Mouse (Mus musculus): ENCODE results near the gene Nprl3. TPM values are rescaled to one million over a fixed set of nuclear protein-coding genes. Genes with fewer than 3 reads are reported as not detected.

The Nprl3 gene
- total and polyA plus RNA-seq, 3 experiments: 26.3 to 121 (median 106) TPM

- Histone ChIP-seq H3K4me3 (ENCODE audit: low read depth, low read length) (peak overlapping the region; percentile 14; the same call in 1 of the 2 replicates), H3K36me3 (replicated peaks) (peaks cover 88% of the 10 kb centered on the region), H3K27me3 (ENCODE audit: insufficient read depth, low read length) (no peaks in the 10 kb centered on the region), H3K9me3 (replicated peaks) (no peaks in the 10 kb centered on the region), H3K4me1 (ENCODE audit: insufficient read depth, low read depth, low read length) (peaks cover 77% of the 10 kb centered on the region)
- TF ChIP-seq GATA2 (IDR thresholded peaks at IDR 0.05; ENCODE audit: borderline replicate concordance, low read depth, low read length) (no peak), POLR2AphosphoS5 (IDR thresholded peaks at IDR 0.05; ENCODE audit: insufficient replicate concordance, low read depth, low read length) (no peak), TAL1 (conservative IDR thresholded peaks at IDR 0.05; ENCODE audit: low read depth, low read length) (no peak), GATA1 (IDR thresholded peaks at IDR 0.05; ENCODE audit: borderline replicate concordance, low read length) (no peak), CTCF (IDR thresholded peaks at IDR 0.05; ENCODE audit: low read depth, low read length) (no peak)
- ATAC-seq (ENCODE audit: extremely low read depth, insufficient number of reproducible peaks, low FRiP score, poor library complexity, severe bottlenecking): no peak
- no peak for DNase-seq (ENCODE audit: low spot score)
Observed at GRCm38 (mm10) chr11:32256566-32256965, 10.9 kb downstream of the Nprl3 start.

DNA sequence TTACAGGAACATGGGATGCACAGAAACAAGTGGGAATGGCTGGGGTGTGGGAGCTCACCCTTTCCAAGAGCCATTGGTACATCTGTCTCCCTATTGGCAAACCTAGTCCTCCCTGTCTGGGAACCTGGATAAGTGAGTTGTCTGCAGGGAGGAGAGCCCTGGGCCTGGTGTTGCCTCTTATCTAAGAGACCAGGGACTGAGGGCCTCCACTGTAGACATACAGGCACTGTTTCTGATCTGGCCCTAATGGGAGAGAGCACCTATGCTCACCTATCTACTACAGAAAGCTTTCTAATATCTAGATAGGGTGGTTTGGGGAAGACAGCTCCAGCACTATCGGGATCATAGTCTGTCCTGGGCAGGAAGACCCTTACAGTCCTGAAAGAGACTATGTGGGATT is 11.4 kb downstream of the Nprl3 start:
- peaks cover 89% of the 10 kb centered on the region for H3K36me3 ChIP-seq (replicated peaks)
- TF ChIP-seq GATA1 (IDR thresholded peaks at IDR 0.05; ENCODE audit: borderline replicate concordance, low read length): no peak
- no peak for TF ChIP-seq CTCF (IDR thresholded peaks at IDR 0.05; ENCODE audit: low read depth, low read length)
- no peak for TF ChIP-seq POLR2AphosphoS5 (IDR thresholded peaks at IDR 0.05; ENCODE audit: insufficient replicate concordance, low read depth, low read length)
- peak; percentile 87 for TF ChIP-seq TAL1 (conservative IDR thresholded peaks at IDR 0.05; ENCODE audit: low read depth, low read length)
- no peak for TF ChIP-seq GATA2 (IDR thresholded peaks at IDR 0.05; ENCODE audit: borderline replicate concordance, low read depth, low read length)
- H3K4me3 ChIP-seq (ENCODE audit: low read depth, low read length): peak overlapping the region; percentile 17; the same call in 1 of the 2 replicates
- DNase-seq (ENCODE audit: low spot score) (no peak), ATAC-seq (ENCODE audit: extremely low read depth, insufficient number of reproducible peaks, low FRiP score, poor library complexity, severe bottlenecking) (peak; percentile 87)
- no peaks in the 10 kb centered on the region for H3K27me3 ChIP-seq (ENCODE audit: insufficient read depth, low read length)
- H3K9me3 ChIP-seq (replicated peaks): no peaks in the 10 kb centered on the region
- H3K4me1 ChIP-seq (ENCODE audit: insufficient read depth, low read depth, low read length): peaks cover 82% of the 10 kb centered on the region

DNA sequence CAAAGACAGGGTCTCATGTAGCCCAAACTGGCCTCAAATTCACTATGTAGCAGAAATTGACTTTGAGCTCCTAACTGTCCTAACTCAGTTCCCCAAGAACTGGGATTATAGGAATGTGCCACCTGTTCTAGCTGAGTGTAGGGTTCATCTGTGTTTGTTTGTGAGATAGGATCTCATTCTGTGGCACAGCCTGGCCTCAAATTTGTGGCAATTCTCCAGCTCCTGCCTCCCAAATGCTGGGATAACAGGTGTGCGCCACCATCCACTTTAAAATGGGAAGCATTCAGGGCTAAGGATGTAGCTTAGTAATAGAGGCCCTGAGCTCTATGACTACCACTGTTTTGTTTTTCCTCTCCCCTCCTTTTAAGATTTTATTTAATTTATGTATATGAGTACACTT is 14.4 kb downstream of the Nprl3 start:
- ATAC-seq (ENCODE audit: extremely low read depth, insufficient number of reproducible peaks, low FRiP score, poor library complexity, severe bottlenecking) (no peak), DNase-seq (ENCODE audit: low spot score) (no peak)
- TF ChIP-seq TAL1 (conservative IDR thresholded peaks at IDR 0.05; ENCODE audit: low read depth, low read length): no peak
- TF ChIP-seq GATA2 (IDR thresholded peaks at IDR 0.05; ENCODE audit: borderline replicate concordance, low read depth, low read length): no peak
- no peak for TF ChIP-seq CTCF (IDR thresholded peaks at IDR 0.05; ENCODE audit: low read depth, low read length)
- no peak for TF ChIP-seq POLR2AphosphoS5 (IDR thresholded peaks at IDR 0.05; ENCODE audit: insufficient replicate concordance, low read depth, low read length)
- no peak for TF ChIP-seq GATA1 (IDR thresholded peaks at IDR 0.05; ENCODE audit: borderline replicate concordance, low read length)
- H3K4me3 ChIP-seq (ENCODE audit: low read depth, low read length): no peak overlapping the region
- no peaks in the 10 kb centered on the region for H3K9me3 ChIP-seq (replicated peaks)
- peaks cover 86% of the 10 kb centered on the region for H3K36me3 ChIP-seq (replicated peaks)
- no peaks in the 10 kb centered on the region for H3K27me3 ChIP-seq (ENCODE audit: insufficient read depth, low read length)
- peaks cover 87% of the 10 kb centered on the region for H3K4me1 ChIP-seq (ENCODE audit: insufficient read depth, low read depth, low read length)

DNA sequence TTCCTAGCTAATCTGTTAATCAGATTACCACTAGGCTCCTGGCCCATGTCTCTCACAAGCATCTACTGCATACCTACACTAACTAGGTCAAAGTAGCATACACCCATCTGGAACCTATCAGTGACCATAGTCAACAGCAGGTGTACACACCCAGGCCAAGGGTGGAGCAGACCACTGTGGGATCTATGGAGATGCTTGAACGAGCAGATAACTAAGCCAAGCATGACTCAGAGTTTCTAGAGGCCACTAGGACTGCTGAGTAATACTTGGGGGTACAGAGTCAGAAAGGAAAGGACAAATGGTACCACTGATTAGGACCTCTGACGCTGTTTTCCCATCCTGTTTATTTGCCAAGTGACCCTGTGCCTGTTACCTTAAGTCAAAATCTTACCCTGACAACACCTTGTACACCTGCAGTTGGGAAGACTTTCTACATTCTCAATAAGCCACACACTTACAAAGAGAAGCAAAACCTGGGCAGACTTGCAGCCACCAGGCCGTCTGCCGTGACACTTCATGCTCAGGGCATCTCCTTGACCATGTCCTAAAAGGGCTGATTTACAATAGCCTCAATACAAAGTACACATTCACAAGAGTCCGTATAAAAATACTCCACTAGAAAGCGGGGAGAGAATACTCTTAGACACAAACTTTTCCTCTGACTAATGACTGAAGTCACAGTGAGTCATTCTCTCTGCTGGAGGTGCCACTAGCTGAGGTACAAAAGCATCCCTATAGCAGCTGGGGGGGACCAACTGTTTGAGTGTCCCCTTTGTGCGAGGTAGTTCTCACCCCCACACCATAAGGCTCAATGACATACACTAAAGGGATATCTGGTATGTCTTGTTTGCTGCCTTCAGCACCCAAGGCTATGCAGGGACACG is 16.4 kb downstream of the Nprl3 start:
- peak; percentile 90 for ATAC-seq (ENCODE audit: extremely low read depth, insufficient number of reproducible peaks, low FRiP score, poor library complexity, severe bottlenecking)
- Histone ChIP-seq H3K9me3 (replicated peaks) (no peaks in the 10 kb centered on the region), H3K36me3 (replicated peaks) (peaks cover 90% of the 10 kb centered on the region), H3K4me1 (ENCODE audit: insufficient read depth, low read depth, low read length) (peaks cover 89% of the 10 kb centered on the region), H3K4me3 (ENCODE audit: low read depth, low read length) (no peak overlapping the region; the same call in 1 of the 2 replicates), H3K27me3 (ENCODE audit: insufficient read depth, low read length) (no peaks in the 10 kb centered on the region)
- peak; percentile 87 for TF ChIP-seq TAL1 (conservative IDR thresholded peaks at IDR 0.05; ENCODE audit: low read depth, low read length)
- TF ChIP-seq GATA2 (IDR thresholded peaks at IDR 0.05; ENCODE audit: borderline replicate concordance, low read depth, low read length): no peak
- peak; percentile 67 for DNase-seq (ENCODE audit: low spot score)

DNA sequence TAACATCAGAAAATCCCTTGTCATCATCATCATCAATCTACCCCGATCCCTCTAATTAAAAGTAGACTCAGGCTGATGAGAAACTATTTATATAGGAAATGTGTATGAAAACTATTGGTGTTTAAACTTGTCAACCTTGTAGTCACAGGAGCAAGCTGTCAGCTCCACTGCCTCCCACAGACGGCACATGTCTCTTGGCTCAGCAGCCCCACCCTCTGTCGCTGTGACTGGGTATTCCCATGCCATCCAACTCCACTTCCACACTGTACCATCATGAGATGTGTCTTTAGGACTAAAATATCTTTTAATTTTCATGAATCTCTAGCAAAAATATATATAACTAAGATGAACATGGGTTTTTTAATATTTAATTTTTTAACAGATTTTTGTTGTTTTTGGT is 19.2 kb downstream of the Nprl3 start:
- Histone ChIP-seq H3K36me3 (replicated peaks) (peaks cover 83% of the 10 kb centered on the region), H3K4me3 (ENCODE audit: low read depth, low read length) (no peak overlapping the region), H3K4me1 (ENCODE audit: insufficient read depth, low read depth, low read length) (peaks cover 89% of the 10 kb centered on the region), H3K27me3 (ENCODE audit: insufficient read depth, low read length) (no peaks in the 10 kb centered on the region), H3K9me3 (replicated peaks) (no peaks in the 10 kb centered on the region)
- ATAC-seq (ENCODE audit: extremely low read depth, insufficient number of reproducible peaks, low FRiP score, poor library complexity, severe bottlenecking) (no peak), DNase-seq (ENCODE audit: low spot score) (no peak)
- no peak for TF ChIP-seq GATA1 (IDR thresholded peaks at IDR 0.05; ENCODE audit: borderline replicate concordance, low read length)
- no peak for TF ChIP-seq GATA2 (IDR thresholded peaks at IDR 0.05; ENCODE audit: borderline replicate concordance, low read depth, low read length)
- no peak for TF ChIP-seq CTCF (IDR thresholded peaks at IDR 0.05; ENCODE audit: low read depth, low read length)
- TF ChIP-seq POLR2AphosphoS5 (IDR thresholded peaks at IDR 0.05; ENCODE audit: insufficient replicate concordance, low read depth, low read length): no peak
- TF ChIP-seq TAL1 (conservative IDR thresholded peaks at IDR 0.05; ENCODE audit: low read depth, low read length): no peak

GRCm38 (mm10) chr11:32247068-32247467 is 20.4 kb downstream of the Nprl3 start:
- no peak overlapping the region for H3K4me3 ChIP-seq (ENCODE audit: low read depth, low read length)
- peaks cover 83% of the 10 kb centered on the region for H3K36me3 ChIP-seq (replicated peaks)
- H3K27me3 ChIP-seq (ENCODE audit: insufficient read depth, low read length): no peaks in the 10 kb centered on the region
- DNase-seq (ENCODE audit: low spot score) (no peak), ATAC-seq (ENCODE audit: extremely low read depth, insufficient number of reproducible peaks, low FRiP score, poor library complexity, severe bottlenecking) (no peak)
- H3K4me1 ChIP-seq (ENCODE audit: insufficient read depth, low read depth, low read length): peaks cover 92% of the 10 kb centered on the region
- H3K9me3 ChIP-seq (replicated peaks): no peaks in the 10 kb centered on the region
- TF ChIP-seq CTCF (IDR thresholded peaks at IDR 0.05; ENCODE audit: low read depth, low read length) (no peak; the same call in 1 of the 2 replicates), GATA1 (IDR thresholded peaks at IDR 0.05; ENCODE audit: borderline replicate concordance, low read length) (no peak), GATA2 (IDR thresholded peaks at IDR 0.05; ENCODE audit: borderline replicate concordance, low read depth, low read length) (no peak), TAL1 (conservative IDR thresholded peaks at IDR 0.05; ENCODE audit: low read depth, low read length) (no peak), POLR2AphosphoS5 (IDR thresholded peaks at IDR 0.05; ENCODE audit: insufficient replicate concordance, low read depth, low read length) (no peak)

All from G1E (cell line).